Mouse (Mus musculus) adrenal gland, postnatal 36 days (tissue): Measurements from ENCODE around the gene Col18a1. TPM values are rescaled to one million over a fixed set of nuclear protein-coding genes. Genes with fewer than 3 reads are reported as not detected.
A peak's percentile ranks its signal among the peaks of the same experiment; 100 is the strongest.

ENCODE experiments used
- DNase-seq, 2 experiments: peaks; one replicate each; pipeline ENCODE4 v3.0.0; 2021; ENCODE audit warnings: mixed read lengths in 1 of 2
- total RNA-seq, 2 experiments: library from RNA; stranded (reverse); gene quantifications; 2 replicates each; pipeline ENCODE4 v1.2.3; 2021

Col18a1 gene
- total RNA-seq, 2 experiments from 2014 or later, result 22.9 to 44.0 TPM

DNA sequence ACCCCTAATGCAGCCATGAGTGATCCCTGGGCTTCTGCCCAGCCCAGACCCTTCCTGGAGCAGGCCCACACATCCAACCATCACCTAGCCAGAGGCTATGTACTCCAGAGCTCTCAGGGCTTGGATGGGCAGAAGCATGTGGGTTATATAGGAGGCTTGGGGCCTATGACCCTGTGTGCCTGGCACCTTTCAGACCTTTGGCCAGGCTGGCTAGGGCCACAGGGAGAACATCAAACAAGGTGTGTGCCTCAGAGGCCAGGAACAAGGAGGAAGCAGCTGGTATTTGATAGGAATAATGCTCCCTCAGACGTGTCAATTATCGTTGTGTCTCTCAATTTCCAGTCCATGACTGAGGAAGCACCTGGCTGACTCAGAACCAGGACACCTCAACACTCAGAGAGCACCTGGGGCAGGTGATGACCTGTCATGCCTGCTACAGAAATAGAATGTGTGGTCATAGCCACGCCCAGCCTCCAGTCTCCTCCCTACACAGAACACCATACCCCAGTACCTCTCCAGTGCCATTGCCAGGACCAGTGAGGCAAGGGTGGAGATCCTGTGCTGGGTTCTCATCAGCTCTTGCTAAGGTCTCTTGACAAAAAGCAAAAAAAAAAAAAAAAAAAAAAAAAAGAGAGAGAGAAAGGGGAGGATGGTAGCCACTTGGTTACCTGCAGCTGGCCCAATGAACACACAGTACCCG, 54.6 kb downstream of the Col18a1 start:
- no peak for DNase-seq

GRCm38 (mm10) chr10:77110843-77111242, 55.5 kb downstream of the Col18a1 start:
- no peak for DNase-seq

GRCm38 (mm10) chr10:77110010-77110409, 56.3 kb downstream of the Col18a1 start:
- no peak for DNase-seq

- DNase-seq, result no peak
Observed at GRCm38 (mm10) chr10:77108106-77108505, 58.2 kb downstream of the Col18a1 start.

- DNase-seq, result no peak
Observed at GRCm38 (mm10) chr10:77104327-77104726, 62.0 kb downstream of the Col18a1 start.

- no peak for DNase-seq
Observed at GRCm38 (mm10) chr10:77103689-77104088, 62.7 kb downstream of the Col18a1 start.

DNA sequence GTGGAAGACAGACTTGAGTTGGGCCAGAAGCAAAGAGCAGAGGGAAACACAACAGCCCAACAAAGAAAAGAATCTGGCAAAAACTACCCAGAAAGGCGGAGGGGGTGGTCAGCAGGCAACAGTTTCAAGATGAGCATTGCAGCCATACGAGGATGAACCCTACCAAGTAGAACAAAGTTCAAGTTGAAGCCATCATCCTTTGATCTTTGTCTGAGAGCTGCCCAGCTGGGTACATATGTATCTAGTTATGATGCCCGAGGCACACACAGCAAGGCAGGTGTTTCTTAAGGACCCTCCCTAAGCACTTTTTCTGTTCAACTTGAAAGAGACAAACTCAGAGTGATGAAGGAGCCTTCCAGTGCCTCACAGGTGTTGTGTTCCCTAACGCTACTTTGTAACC, 66.6 kb downstream of the Col18a1 start:
- DNase-seq, result no peak

- no peak for DNase-seq
Observed at GRCm38 (mm10) chr10:77098619-77099018, 67.7 kb downstream of the Col18a1 start.

DNA sequence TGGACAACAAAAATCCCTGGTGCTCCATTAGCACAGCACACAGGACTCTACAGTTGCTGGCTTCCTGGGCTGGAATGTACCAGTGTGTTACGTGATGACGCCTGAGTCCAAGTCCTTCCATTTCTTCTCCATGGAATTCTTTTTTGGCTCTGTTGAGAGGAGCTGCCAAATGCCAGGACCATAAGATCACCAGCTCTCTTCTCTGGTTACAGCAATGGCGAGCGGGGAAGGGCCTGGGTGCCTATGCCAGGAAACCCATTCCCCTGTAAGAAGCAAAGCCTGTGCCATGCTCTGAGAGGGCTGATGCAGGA, 68.5 kb downstream of the Col18a1 start:
- no peak for DNase-seq

- no peak for DNase-seq
Observed at GRCm38 (mm10) chr10:77097006-77097889, 69.1 kb downstream of the Col18a1 start.

- DNase-seq, result no peak
Observed at GRCm38 (mm10) chr10:77095666-77096065, 70.7 kb downstream of the Col18a1 start.

GRCm38 (mm10) chr10:77093817-77094216, 72.5 kb downstream of the Col18a1 start:
- DNase-seq, result no peak

- DNase-seq, result no peak
Observed at GRCm38 (mm10) chr10:77091538-77092097, 74.7 kb downstream of the Col18a1 start.

GRCm38 (mm10) chr10:77090063-77090462, 76.3 kb downstream of the Col18a1 start:
- no peak for DNase-seq

- DNase-seq, result peak; percentile 84 to 85
Observed at GRCm38 (mm10) chr10:77089336-77089735, 77.0 kb downstream of the Col18a1 start.

- DNase-seq, result peak; percentile 80 to 82
Observed at GRCm38 (mm10) chr10:77084568-77084967, 81.8 kb downstream of the Col18a1 start.

GRCm38 (mm10) chr10:77082921-77083320, 83.4 kb downstream of the Col18a1 start:
- no peak for DNase-seq

- peak; percentile 86 to 89 for DNase-seq
Observed at GRCm38 (mm10) chr10:77082453-77082852, 83.9 kb downstream of the Col18a1 start.

DNA sequence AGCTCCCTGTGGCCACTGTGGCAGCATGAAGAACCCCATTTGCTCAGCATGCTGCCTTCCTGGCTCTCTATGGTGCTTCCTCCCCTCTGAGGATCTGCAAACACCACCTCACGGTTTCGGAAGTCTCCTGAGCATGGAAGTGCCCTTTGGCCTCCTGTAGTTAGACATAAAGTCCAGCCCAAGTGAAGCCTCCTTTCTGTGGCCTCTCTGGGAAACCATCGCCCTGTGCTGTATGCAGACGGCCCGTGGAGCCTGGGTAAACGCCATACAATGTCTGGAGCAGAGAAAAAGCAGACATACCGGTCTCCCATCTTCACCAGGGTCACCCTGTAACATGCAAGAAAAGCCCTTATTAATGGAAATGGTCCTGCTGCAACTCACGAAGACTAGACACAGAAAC, 87.4 kb downstream of the Col18a1 start:
- DNase-seq, result no peak

DNA sequence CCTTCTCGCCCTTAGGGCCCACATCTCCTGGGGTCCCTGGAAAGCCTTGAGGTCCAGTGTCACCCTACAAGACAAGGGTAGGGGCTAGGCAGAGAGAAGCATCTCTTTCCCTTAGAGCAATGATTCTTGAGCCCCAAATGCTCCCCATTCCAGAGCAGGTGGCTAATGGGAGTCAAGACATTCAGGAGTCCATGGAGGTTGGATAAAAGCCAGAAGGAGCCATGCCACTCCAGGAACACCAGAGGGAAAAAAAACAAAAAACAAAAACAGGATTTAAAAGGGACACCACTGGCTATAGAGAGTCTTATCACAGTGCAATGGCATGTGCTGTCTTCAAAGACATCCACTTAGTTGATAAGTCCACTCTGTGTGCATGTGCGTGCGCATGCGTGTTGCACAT, 87.9 kb downstream of the Col18a1 start:
- no peak for DNase-seq

DNA sequence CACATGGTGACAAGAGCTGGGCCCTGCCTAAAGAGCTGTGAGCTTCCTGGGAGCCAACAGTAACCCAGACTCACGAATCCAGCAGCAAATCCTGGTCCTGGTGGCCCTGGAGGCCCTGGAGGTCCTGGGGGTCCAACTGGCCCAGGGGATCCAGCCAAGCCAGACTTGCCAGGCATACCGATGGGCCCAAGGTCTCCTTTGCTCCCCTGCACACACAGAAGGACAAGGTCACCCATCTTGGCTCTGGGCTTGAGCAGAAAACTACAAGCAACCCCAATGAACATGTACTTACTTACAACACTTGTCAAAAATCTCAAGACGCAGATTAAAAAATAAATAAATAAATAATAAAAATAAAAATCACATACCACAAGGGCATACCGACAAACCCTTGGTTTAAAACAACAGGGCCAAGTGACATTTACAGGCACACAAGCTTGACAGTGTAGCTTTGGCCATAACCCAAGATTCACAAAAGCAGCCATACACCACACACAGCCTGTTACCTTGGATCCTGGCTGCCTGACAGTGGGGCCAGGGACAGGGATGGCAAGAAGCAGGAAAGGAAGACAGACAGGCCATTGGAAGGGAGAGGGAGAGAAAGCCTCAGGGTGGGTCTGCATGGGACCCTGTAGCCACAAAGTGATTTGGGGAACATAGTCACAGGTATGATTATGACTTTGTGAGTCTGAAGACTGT, 91.9 kb downstream of the Col18a1 start:
- DNase-seq, result peak; percentile 51 to 63

DNA sequence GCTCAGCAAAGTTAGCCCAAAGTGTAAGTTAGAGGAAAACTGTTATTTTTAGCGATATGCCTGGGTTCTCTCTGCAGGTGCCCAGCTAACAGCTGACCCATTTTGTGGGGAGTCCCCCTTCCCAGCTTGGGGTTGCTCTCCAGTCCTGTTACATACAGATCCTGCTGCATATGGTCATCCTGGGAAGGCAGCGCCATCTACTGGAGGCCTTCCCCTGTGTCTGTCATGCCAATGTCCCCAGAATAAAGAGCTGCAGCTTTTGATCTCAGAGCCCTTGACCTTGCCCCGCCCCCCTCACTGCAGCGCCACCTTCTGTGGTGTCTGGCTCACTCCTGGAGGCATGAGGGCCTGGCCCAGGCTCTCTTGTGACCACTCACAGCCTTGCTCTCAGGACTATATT, 96.3 kb downstream of the Col18a1 start:
- peak; percentile 81 to 88 for DNase-seq

- no peak for DNase-seq
Observed at GRCm38 (mm10) chr10:77068469-77068868, 97.9 kb downstream of the Col18a1 start.
